Mouse (Mus musculus) ES-E14 (cell line): ENCODE results near the gene Srd5a3. TPM values are rescaled to one million over a fixed set of nuclear protein-coding genes. Genes with fewer than 3 reads are reported as not detected.
"Not testable (repeated sequence)": the region's sequence is repeated elsewhere in the genome, so short reads cannot be mapped to it uniquely, and the experiment has no call there.

Experiments used
- DNase-seq: peaks from one replicate; pipeline ENCODE4 v3.0.0-alpha.2; 2013; ENCODE audit warnings: low read depth, low spot score
- H3K27ac ChIP-seq: 2 replicates; pipeline ENCODE4 v1.5.1; 2012; ENCODE audit warnings: low read depth, mild to moderate bottlenecking, low read length, moderate library complexity, mixed read lengths; ENCODE audit not compliant: poor library complexity, insufficient read depth, severe bottlenecking
- H3K36me3 ChIP-seq: 2 replicates; pipeline ENCODE4 v1.6.1; 2012; ENCODE audit warnings: mild to moderate bottlenecking, low read length, moderate library complexity, mixed read lengths; ENCODE audit not compliant: control insufficient read depth, poor library complexity, insufficient read depth, severe bottlenecking
- H3K4me1 ChIP-seq, 2 experiments: fragments of 150-350 bp in 1 of 2; sonication (generic) in 1 of 2; 2 replicates each; pipeline ENCODE4 v1.6.1; 2012; ENCODE audit warnings: low read length in 2 of 2, mild to moderate bottlenecking in 1 of 2, mixed read lengths in 1 of 2; ENCODE audit not compliant: control insufficient read depth in 2 of 2, insufficient read depth in 2 of 2, poor library complexity in 1 of 2
- H3K4me3 ChIP-seq, 2 experiments: fragments of 150-350 bp in 1 of 2; sonication (generic) in 1 of 2; 2 replicates each; pipeline ENCODE4 v1.5.1; 2012; ENCODE audit warnings: low read length in 2 of 2, low read depth in 1 of 2, mild to moderate bottlenecking in 1 of 2, mixed read lengths in 1 of 2; ENCODE audit not compliant: insufficient read depth in 1 of 2, poor library complexity in 1 of 2, severe bottlenecking in 1 of 2
- H3K9ac ChIP-seq: 2 replicates; pipeline ENCODE4 v1.6.1; 2012; ENCODE audit warnings: low read depth, mild to moderate bottlenecking, low read length, mixed read lengths; ENCODE audit not compliant: poor library complexity, insufficient read depth, severe bottlenecking
- H3K9me3 ChIP-seq: fragments of 150-350 bp; sonication (generic); 2 replicates; pipeline ENCODE4 v1.6.1; 2012; ENCODE audit warnings: low read depth, mild to moderate bottlenecking, low read length; ENCODE audit not compliant: control insufficient read depth, insufficient read depth
- CHD2 ChIP-seq: IDR thresholded peaks from 2 replicates; pipeline ENCODE4 v1.6.1; 2014; ENCODE audit warnings: mild to moderate bottlenecking, low read depth, low read length, inconsistent platforms
- HCFC1 ChIP-seq: IDR thresholded peaks from 2 replicates; pipeline ENCODE4 v1.6.1; 2012; ENCODE audit warnings: low read length, inconsistent platforms, borderline replicate concordance; ENCODE audit not compliant: insufficient read depth
- MAFK ChIP-seq: IDR thresholded peaks from 2 replicates; pipeline ENCODE4 v1.6.1; 2014; ENCODE audit warnings: mild to moderate bottlenecking, low read depth, low read length, inconsistent platforms; ENCODE audit not compliant: insufficient read depth
- ZC3H11A ChIP-seq: IDR thresholded peaks from 2 replicates; pipeline ENCODE4 v1.6.1; 2012; ENCODE audit warnings: low read depth, mild to moderate bottlenecking, inconsistent platforms, low read length, borderline replicate concordance
- ZNF384 ChIP-seq: IDR thresholded peaks from 2 replicates; pipeline ENCODE4 v1.6.1; 2012; ENCODE audit warnings: low read depth, low read length, inconsistent platforms
- in situ Hi-C, 2 experiments: fragments of 600-800 bp; cut with MboI; formaldehyde crosslinking; loops; one replicate each; pipeline ENCODE4 v1.15.1; 2025; ENCODE audit warnings: low sequenced_read_pairs in 2 of 2, inconsistent platforms in 1 of 2; ENCODE audit not compliant: unreplicated experiment in 2 of 2
- total RNA-seq: library from RNA; depleted of rRNA; stranded (reverse); fragments of 300-350 nt; gene quantifications from 2 replicates; pipeline ENCODE4 v1.2.3, GENCODE M21; 2012; rRNA removed

Srd5a3 gene
- 13.7 and 17.3 TPM in 2 replicates for total RNA-seq

- H3K27ac ChIP-seq, result peak within 1 kb of the TSS; percentile 84
- no peaks in the 10 kb centered on the region for H3K36me3 ChIP-seq
- TF ChIP-seq CHD2 (no peak), ZNF384 (no peak), HCFC1 (peak; percentile 47; the same call in 1 of the 2 replicates), MAFK (no peak), ZC3H11A (no peak)
- DNase-seq, result peak; percentile 84
- H3K4me3 ChIP-seq, result peak within 1 kb of the TSS; percentile 77 to 92
- no peaks in the 10 kb centered on the region for H3K9me3 ChIP-seq
- peaks cover 2 to 7% of the 10 kb centered on the region in 2 experiments; a peak in 2 of 4 replicates for H3K4me1 ChIP-seq
- peak within 1 kb of the TSS; percentile 87 for H3K9ac ChIP-seq
- in situ Hi-C loops, result no loop called here
These were observed at the start of gene Srd5a3 for GRCm38 (mm10) chr5:76139808-76140729. TSS of gene Srd5a3 (plus strand) at chr5:76140271.

GRCm38 (mm10) chr5:76103809-76104208 lies 36.3 kb upstream of the Srd5a3 start:
- H3K36me3 ChIP-seq, H3K9ac ChIP-seq, H3K9me3 ChIP-seq, H3K4me3 ChIP-seq, in situ Hi-C loops: not testable (repeated sequence)
- DNase-seq, result peak; percentile 56
- Histone ChIP-seq H3K27ac (peak overlapping the region; percentile 2; the same call in 1 of the 2 replicates), H3K4me1 (peaks cover 7 to 14% of the 10 kb centered on the region in 2 experiments; a peak in 3 of 4 replicates)

- DNase-seq, result no peak
- H3K4me3 ChIP-seq, result no peak overlapping the region
- no peak overlapping the region for H3K27ac ChIP-seq
- TF ChIP-seq ZNF384 (no peak), MAFK (no peak), CHD2 (no peak), HCFC1 (no peak), ZC3H11A (no peak)
- no peaks in the 10 kb centered on the region for H3K36me3 ChIP-seq
- in situ Hi-C loops, result no loop called here
- H3K9ac ChIP-seq, result no peak overlapping the region
- H3K9me3 ChIP-seq, result no peaks in the 10 kb centered on the region
- peaks cover 5 to 13% of the 10 kb centered on the region in 2 experiments; a peak in 3 of 4 replicates for H3K4me1 ChIP-seq
These were observed 32.8 kb upstream of the Srd5a3 start for GRCm38 (mm10) chr5:76107306-76107705.

GRCm38 (mm10) chr5:76108496-76108895 lies 31.6 kb upstream of the Srd5a3 start:
- no peak for TF ChIP-seq MAFK
- TF ChIP-seq CHD2, result no peak
- no peak for TF ChIP-seq ZC3H11A
- no peak for TF ChIP-seq ZNF384
- no peak for TF ChIP-seq HCFC1
- in situ Hi-C loops, result no loop called here
- H3K4me1 ChIP-seq, result peaks cover 5 to 7% of the 10 kb centered on the region in 2 experiments; a peak in 3 of 4 replicates

More at GRCm38 (mm10) chr5:76108496-76108895, 31.6 kb upstream of the Srd5a3 start:
- no peak overlapping the region for H3K4me3 ChIP-seq
- no peak overlapping the region for H3K27ac ChIP-seq
- no peaks in the 10 kb centered on the region for H3K36me3 ChIP-seq
- DNase-seq, result no peak
- H3K9me3 ChIP-seq, result no peaks in the 10 kb centered on the region
- no peak overlapping the region for H3K9ac ChIP-seq
